In the genomic region with DNA sequence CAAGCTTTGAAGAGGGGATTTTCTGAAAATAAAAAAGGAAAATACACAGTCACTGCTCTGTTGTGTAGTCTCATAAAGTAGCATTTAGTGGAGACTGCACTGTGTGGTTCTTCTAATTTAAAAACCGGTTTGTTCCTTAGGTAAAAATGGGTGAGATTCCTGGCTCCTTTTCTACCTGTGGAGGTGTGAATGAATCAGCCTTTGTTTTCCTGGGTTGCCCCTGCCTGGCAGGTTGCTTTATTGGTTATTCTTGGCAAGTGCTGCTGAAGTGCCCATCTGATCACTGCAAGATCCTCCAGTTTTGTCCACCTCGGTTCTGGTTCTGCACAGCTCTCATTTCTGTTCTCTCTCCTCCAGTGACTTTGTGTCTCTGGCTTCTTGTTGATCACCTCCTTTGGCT, we compare ENCODE assay signal across 17 mouse cellular contexts.
A peak's percentile ranks its signal among the peaks of the same experiment; 100 is the strongest.
DNase-seq lines count a peak whose midpoint lies in the region; ATAC-seq lines count a peak whose summit lies in the region.
"Had no signal": no experiment of that assay in that cellular context is flagged by ENCODE, and none has a peak within 500 bp of the region (broad histone marks: within the 10 kb centered on the region; RNA-seq: fewer than 3 reads in every experiment).

No protein-coding gene starts in this region.

- H3K4me1 ChIP-seq in forebrain, embryonic 14.5 days (ENCODE audit: control insufficient read depth, insufficient read depth, low read length), result peaks cover 12% of the 10 kb centered on the region
- peaks cover 17% of the 10 kb centered on the region; the same call in 1 of the 2 replicates for H3K4me1 ChIP-seq in midbrain, embryonic 15.5 days
- H3K4me1 ChIP-seq: heart, embryonic 15.5 days; intestine, embryonic 15.5 days; megakaryocyte, embryonic 14.5 days; stomach, embryonic 15.5 days had no signal

- H3K27me3 ChIP-seq in forebrain, embryonic 14.5 days (replicated peaks; ENCODE audit: control insufficient read depth, insufficient read depth, low read length), result no peaks in the 10 kb centered on the region
- no peaks in the 10 kb centered on the region for H3K27me3 ChIP-seq in midbrain, embryonic 15.5 days (replicated peaks)
- H3K27me3 ChIP-seq: heart, embryonic 15.5 days; intestine, embryonic 15.5 days; megakaryocyte, embryonic 14.5 days; stomach, embryonic 15.5 days had no signal

- H3K4me3 ChIP-seq in forebrain, embryonic 14.5 days (ENCODE audit: low read depth, low read length), result no peak overlapping the region
- H3K4me3 ChIP-seq in midbrain, embryonic 15.5 days, result no peak overlapping the region
- H3K4me3 ChIP-seq: heart, embryonic 15.5 days; intestine, embryonic 15.5 days; megakaryocyte, embryonic 14.5 days; stomach, embryonic 15.5 days had no signal

- no peak overlapping the region for H3K4me2 ChIP-seq in forebrain, embryonic 14.5 days (ENCODE audit: low read length)
- H3K4me2 ChIP-seq in midbrain, embryonic 15.5 days, result no peak overlapping the region
- H3K4me2 ChIP-seq: heart, embryonic 15.5 days; intestine, embryonic 15.5 days; stomach, embryonic 15.5 days had no signal

- H3K36me3 ChIP-seq in forebrain, embryonic 14.5 days (ENCODE audit: control insufficient read depth, insufficient read depth, low read length), result no peaks in the 10 kb centered on the region
- H3K36me3 ChIP-seq in midbrain, embryonic 15.5 days (replicated peaks), result no peaks in the 10 kb centered on the region
- H3K36me3 ChIP-seq: heart, embryonic 15.5 days; intestine, embryonic 15.5 days; stomach, embryonic 15.5 days had no signal

- 5% methylated on average over 2 of the region's 2 CpGs for WGBS in forebrain, embryonic 14.5 days
- 12% methylated on average over 2 of the region's 2 CpGs for WGBS in midbrain, embryonic 15.5 days

- DNase-seq in layer of hippocampus, adult 11-12 months (ENCODE audit: low spot score), result peak; percentile 17
- no peak for DNase-seq in layer of hippocampus, postnatal 36 days
- peak; percentile 45 for DNase-seq in cerebellum, adult 8-10 months
- no peak for DNase-seq in forebrain, embryonic 14.5 days (ENCODE audit: low spot score)
- no peak for DNase-seq in right cerebral cortex, adult 2 months (ENCODE audit: low spot score in 2 of 2)
- no peak for DNase-seq in heart, adult 11 months
- no peak for DNase-seq in ovary, adult 18-20 months (ENCODE audit: low spot score)
- DNase-seq: adrenal gland, adult 2 months; gastrocnemius, postnatal 25 days; kidney, postnatal 36 days; lung, adult 2 months had no signal

- H3K27ac ChIP-seq in forebrain, embryonic 14.5 days (ENCODE audit: low read depth, low read length), result no peak overlapping the region
- H3K27ac ChIP-seq in midbrain, embryonic 15.5 days, result peak overlapping the region; percentile 6; the same call in 1 of the 2 replicates
- H3K27ac ChIP-seq: heart, embryonic 15.5 days; intestine, embryonic 15.5 days; stomach, embryonic 15.5 days had no signal

- H3K9ac ChIP-seq in forebrain, embryonic 14.5 days (ENCODE audit: low read length), result no peak overlapping the region
- H3K9ac ChIP-seq in midbrain, embryonic 15.5 days, result no peak overlapping the region
- H3K9ac ChIP-seq: heart, embryonic 15.5 days; intestine, embryonic 15.5 days; stomach, embryonic 15.5 days had no signal

- no peaks in the 10 kb centered on the region for H3K9me3 ChIP-seq in forebrain, embryonic 14.5 days (replicated peaks; ENCODE audit: control insufficient read depth, low read length)
- H3K9me3 ChIP-seq in midbrain, embryonic 15.5 days, result no peaks in the 10 kb centered on the region
- H3K9me3 ChIP-seq: heart, embryonic 15.5 days; intestine, embryonic 15.5 days; megakaryocyte, embryonic 14.5 days; stomach, embryonic 15.5 days had no signal

- ATAC-seq in forebrain, embryonic 14.5 days, result peak; percentile 24; the same call in 1 of the 2 replicates
- ATAC-seq in midbrain, embryonic 15.5 days (replicated peaks), result peak; percentile 32
- ATAC-seq: CD4-positive, CD25-positive, alpha-beta regulatory T cell, adult 4 months; intestine, embryonic 15.5 days had no signal

Comparison
In these comparisons a context has a peak if more than half of its experiments do, and no peak if none do; other contexts are left out.
1. DNase-seq: peak in layer of hippocampus, adult 11-12 months (single experiment) and cerebellum, adult 8-10 months (single experiment); none in layer of hippocampus, postnatal 36 days (0 of 2), forebrain, embryonic 14.5 days (single experiment), right cerebral cortex, adult 2 months (0 of 2), heart, adult 11 months (single experiment) and ovary, adult 18-20 months (single experiment).